Comparison of ENCODE assay signal across 31 mouse cellular contexts in genomic region chr10:111096811-111097210, GRCm38 (mm10).
"Had no signal": no experiment of that assay in that cellular context is flagged by ENCODE, and none has a peak within 500 bp of the region (broad histone marks: within the 10 kb centered on the region; RNA-seq: fewer than 3 reads in every experiment).

No protein-coding gene starts in this region.

- H3K4me2 ChIP-seq: limb, embryonic 12.5 days; limb, embryonic 13.5 days; limb, embryonic 15.5 days; liver, embryonic 11.5 days; liver, embryonic 12.5 days; liver, embryonic 13.5 days; liver, embryonic 15.5 days; lung, embryonic 14.5 days; lung, embryonic 15.5 days; midbrain, embryonic 11.5 days; midbrain, embryonic 12.5 days; midbrain, embryonic 15.5 days had no signal

- H3K9ac ChIP-seq: limb, embryonic 12.5 days; limb, embryonic 13.5 days; limb, embryonic 15.5 days; liver, embryonic 12.5 days; liver, embryonic 13.5 days; liver, embryonic 14.5 days; liver, embryonic 15.5 days; liver, postnatal 0 days; lung, embryonic 14.5 days; lung, embryonic 15.5 days; midbrain, embryonic 12.5 days; midbrain, embryonic 15.5 days had no signal

- H3K9me3 ChIP-seq: limb, embryonic 10.5 days; limb, embryonic 12.5 days; limb, embryonic 13.5 days; limb, embryonic 15.5 days; liver, embryonic 12.5 days; liver, embryonic 13.5 days; liver, embryonic 15.5 days; lung, embryonic 15.5 days; megakaryocyte, embryonic 14.5 days; midbrain, embryonic 10.5 days; midbrain, embryonic 12.5 days; midbrain, embryonic 15.5 days had no signal

- H3K4me1 ChIP-seq: limb, embryonic 13.5 days; limb, embryonic 15.5 days; liver, embryonic 12.5 days; liver, embryonic 13.5 days; liver, embryonic 15.5 days had no signal

- ATAC-seq: liver, embryonic 12.5 days; liver, postnatal 0 days; lung, postnatal 0 days; midbrain, embryonic 15.5 days; midbrain, embryonic 16.5 days had no signal

- DNase-seq: left cerebral cortex, postnatal 4 days; liver; liver, embryonic 13.5 days; liver, postnatal 0 days; lung, adult 18-20 months; lung, adult 2 months; lung, embryonic 14.5 days; lung, postnatal 10 days; lung, postnatal 14 days; lung, postnatal 36 days; lung, postnatal 4 days; midbrain, embryonic 14.5 days had no signal

- H3K36me3 ChIP-seq: limb, embryonic 10.5 days; limb, embryonic 12.5 days; limb, embryonic 13.5 days; limb, embryonic 15.5 days; liver, embryonic 12.5 days; liver, embryonic 13.5 days; liver, embryonic 15.5 days; lung, embryonic 15.5 days; midbrain, embryonic 10.5 days; midbrain, embryonic 12.5 days; midbrain, embryonic 15.5 days had no signal

- H3K4me3 ChIP-seq: left cerebral cortex, adult 2 months; limb, embryonic 10.5 days; limb, embryonic 12.5 days; limb, embryonic 13.5 days; limb, embryonic 15.5 days; liver, embryonic 12.5 days; liver, embryonic 13.5 days; liver, embryonic 15.5 days; lung, embryonic 15.5 days; megakaryocyte, embryonic 14.5 days; midbrain, embryonic 10.5 days; midbrain, embryonic 12.5 days; midbrain, embryonic 15.5 days; myocyte had no signal

- H3K27ac ChIP-seq: left cerebral cortex, adult 2 months; limb, embryonic 10.5 days; limb, embryonic 12.5 days; limb, embryonic 13.5 days; limb, embryonic 15.5 days; liver, embryonic 12.5 days; liver, embryonic 13.5 days; liver, embryonic 14.5 days; liver, embryonic 15.5 days; lung, embryonic 15.5 days; macrophage; midbrain, embryonic 10.5 days; midbrain, embryonic 12.5 days; midbrain, embryonic 15.5 days had no signal

- H3K27me3 ChIP-seq: limb, embryonic 12.5 days; limb, embryonic 13.5 days; limb, embryonic 15.5 days; liver, embryonic 13.5 days; lung, embryonic 15.5 days; megakaryocyte, embryonic 14.5 days; midbrain, embryonic 12.5 days; midbrain, embryonic 15.5 days had no signal
